Mouse (Mus musculus): ENCODE results near the gene Sinhcaf. TPM values are rescaled to one million over a fixed set of nuclear protein-coding genes. Genes with fewer than 3 reads are reported as not detected.

The Sinhcaf gene
- total RNA-seq, 2 experiments from 2014 or later, result 28.1 to 29.4 TPM

DNA sequence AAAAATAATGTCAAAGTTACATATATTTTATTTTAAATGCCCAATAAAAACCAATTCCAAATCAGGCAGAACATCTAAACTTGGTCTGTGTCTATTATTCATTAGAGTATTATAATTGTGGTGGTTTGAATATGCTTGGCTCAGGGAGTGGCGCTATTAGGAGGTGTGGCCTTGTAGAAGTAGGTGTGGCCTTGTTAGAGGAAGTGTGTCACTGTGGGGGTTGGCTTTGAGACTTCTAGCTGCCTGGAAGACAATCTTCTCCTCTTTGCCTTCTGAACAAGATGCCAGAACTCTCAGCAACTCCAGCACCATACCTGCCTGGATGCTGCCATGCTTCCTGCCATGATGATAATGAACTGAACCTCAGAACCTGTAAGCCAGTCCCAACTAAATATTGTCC is 72.4 kb downstream of the Sinhcaf start:
- DNase-seq, result no peak

Other genes starting within 250 kb of the Sinhcaf start
- gene Ipo8, start 115.0 kb downstream of the Sinhcaf start, total RNA-seq (2021), result 10 to 100 TPM; 28.4 to 34.1 TPM
- gene Caprin2, start 50.2 kb downstream of the Sinhcaf start, total RNA-seq (2021), result 10 to 100 TPM; 10.2 to 18.2 TPM
- gene Dennd5b, start 155.2 kb upstream of the Sinhcaf start, total RNA-seq (2021), result 10 to 100 TPM; 19.0 to 19.1 TPM
- not detected for gene Gm10203, start 183.7 kb upstream of the Sinhcaf start, total RNA-seq (2021)
- gene Etfbkmt, start 193.4 kb upstream of the Sinhcaf start, total RNA-seq (2021), result 10 to 100 TPM; 23.6 to 43.5 TPM
- gene Amn1, start 242.2 kb upstream of the Sinhcaf start, total RNA-seq (2021), result 10 to 100 TPM; 25.0 to 26.0 TPM

Data from adrenal gland, postnatal 10 days (tissue).